Mouse (Mus musculus): ENCODE measurements at regions not wholly inside any gene's neighbourhood (a gene's known extent, or its start where the extent isn't known, plus 50 kb on each side); places are given as distances from the start of the nearest gene placed in this dataset.

DNA sequence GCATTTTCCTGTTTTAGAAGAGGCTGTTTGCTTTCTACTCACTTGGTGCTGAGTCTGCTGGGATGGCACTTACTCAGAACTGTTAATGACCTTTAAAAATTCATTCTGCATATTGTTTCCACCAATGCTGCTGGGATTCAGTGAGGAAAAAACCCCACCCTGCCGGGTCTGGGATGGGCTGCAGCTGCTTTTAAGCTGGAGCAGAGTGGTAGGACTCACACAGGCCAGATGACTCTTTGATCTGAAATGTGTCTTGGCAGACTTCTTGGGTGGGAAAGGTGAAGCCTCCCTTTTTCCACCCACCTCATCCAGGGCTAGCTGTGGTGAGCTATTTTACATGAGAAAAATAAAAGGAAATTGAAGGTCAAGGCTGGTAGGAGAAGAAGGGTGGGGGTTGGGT lies 56.4 kb upstream of the Ddhd1 start:
- no peak for DNase-seq (ENCODE audit: low read depth, low spot score)

DNA sequence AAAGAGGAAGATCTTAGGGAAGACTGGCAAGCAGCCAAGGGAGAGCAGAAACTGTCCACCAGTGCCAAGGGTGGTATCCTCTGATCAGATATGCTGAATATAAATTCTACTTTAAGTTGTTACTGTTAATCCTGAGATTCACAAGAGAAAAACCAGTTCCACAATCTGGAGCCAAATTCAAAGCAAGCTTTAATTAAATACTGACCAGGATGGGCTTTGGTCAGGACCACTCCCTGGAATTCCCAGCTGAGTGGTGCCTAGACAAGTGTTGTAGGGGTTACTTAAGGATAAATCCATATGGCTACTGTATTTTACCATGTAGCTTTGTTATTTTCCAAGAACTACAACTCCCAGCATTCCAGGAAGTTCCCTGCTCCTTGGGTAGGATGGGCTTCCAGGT lies 56.8 kb upstream of the Ddhd1 start:
- DNase-seq (ENCODE audit: low read depth, low spot score): no peak

DNA sequence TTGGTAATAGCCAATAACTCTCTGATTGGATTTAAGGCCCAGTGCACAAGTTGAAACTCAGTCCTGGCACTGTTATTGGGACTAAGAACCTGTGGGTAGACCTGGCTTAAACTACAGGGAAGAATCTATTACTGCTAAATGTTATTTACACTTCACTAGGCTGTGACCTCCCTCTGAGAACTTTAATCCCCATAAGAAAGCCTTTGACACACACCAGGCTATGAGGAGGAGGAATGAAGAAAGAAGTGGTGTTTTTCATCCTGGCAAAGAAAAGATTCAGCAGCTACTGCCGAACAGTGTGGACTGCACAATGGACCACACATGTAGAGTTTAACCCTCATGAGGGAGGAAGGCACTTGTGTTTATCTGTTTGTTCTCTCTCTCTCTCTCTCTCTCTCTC lies 58.2 kb upstream of the Ddhd1 start:
- no peak for DNase-seq (ENCODE audit: low read depth, low spot score)

DNA sequence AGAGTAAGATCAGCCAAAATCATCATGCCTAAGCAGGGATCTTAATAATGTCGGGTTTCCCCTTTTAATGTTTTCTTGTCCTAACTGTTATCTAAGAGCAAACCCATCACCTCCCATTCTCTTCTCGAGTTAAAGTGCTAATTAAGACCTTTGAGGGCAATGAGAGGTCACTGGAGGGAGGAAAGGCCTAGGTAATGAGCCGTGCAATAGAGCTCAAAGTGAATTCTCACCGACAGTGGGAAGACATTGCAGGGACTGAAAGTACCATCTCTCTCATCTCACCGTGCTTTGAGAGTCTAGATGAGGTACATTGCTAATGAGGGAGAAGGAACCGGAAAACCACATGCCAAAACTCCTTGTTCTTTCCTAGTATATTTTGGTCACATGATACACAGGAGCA lies 64.9 kb upstream of the Ddhd1 start:
- DNase-seq (ENCODE audit: low read depth, low spot score): no peak

DNA sequence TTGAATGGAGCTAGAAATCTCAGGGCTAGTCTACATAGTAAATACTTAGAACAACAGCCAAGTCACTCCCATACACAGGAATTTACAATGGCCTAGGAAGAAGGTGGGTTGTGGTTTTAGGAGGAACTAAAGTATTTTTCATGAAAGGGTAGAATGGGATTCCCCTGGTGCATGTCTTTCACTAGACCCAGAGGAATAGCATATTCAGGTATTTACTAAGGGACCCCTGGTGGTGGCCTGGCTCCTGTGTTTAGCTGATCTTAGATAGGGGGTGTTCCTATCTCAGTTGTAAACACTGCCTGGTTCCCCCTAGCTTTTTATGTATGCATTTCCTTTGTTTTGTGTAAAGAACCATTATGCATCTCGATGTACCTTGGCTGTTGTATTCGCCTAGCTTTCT lies 66.4 kb upstream of the Ddhd1 start:
- DNase-seq (ENCODE audit: low read depth, low spot score): no peak

DNA sequence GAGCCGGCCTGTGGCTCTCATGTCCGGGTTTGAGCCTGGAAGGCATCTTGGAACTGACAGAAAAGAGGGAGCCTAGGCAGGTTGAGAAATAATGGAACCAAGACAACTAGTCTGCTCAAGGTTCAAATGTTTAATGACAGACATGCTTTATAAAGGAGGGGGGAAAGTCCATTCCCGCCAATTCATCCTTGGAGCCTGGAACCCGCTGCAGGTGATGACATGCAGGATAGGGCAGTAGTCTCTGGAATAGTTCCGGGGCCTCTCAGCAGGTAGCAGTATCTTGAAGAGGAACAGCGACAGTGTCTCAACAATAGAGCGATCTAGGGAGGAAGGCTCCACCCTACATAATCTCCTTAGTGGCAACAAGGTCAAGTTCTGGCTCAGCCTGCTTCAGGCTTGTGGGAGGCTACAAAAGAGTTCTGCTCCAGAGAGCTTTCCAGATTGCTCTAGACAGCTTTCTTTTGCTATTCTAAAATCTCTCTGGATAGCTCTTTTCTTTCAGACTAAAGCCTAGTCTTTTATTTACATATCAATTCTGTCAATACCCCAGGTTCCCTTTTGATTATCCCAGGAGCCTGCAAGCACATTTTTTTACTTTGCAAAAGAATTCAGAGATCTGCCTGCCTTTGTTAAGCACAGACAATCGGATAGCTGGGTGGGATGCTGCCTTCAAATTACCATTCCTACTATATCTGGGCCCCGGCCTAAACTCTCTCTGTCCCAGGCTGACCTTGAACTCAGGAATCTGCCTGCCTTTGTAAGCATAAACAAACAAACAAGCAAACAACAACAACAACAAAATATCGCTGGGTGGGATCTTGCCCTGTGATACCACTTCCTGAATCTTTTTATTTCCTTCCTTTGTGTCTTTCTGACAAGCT lies 76.8 kb upstream of the Ddhd1 start:
- no peak for DNase-seq (ENCODE audit: low read depth, low spot score)

DNA sequence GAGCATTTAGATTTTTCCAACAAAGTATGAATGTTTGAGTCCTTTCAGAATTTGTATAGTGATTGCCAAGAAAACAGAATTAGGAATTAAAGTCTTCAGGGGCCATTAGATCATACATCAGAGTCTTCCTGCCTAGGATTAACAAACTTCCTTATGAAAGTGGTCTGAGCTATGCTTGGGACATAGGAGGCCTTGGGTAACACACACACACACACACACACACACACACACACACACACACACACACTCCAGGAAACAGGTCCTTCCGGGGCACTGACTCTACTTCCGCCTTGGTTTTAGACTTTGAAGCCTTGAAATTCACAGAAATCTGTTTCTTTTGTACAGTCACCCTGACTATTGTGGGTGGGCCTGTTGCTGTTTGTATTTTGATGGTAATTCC lies 80.0 kb upstream of the Ddhd1 start:
- DNase-seq (ENCODE audit: low read depth, low spot score): no peak

DNA sequence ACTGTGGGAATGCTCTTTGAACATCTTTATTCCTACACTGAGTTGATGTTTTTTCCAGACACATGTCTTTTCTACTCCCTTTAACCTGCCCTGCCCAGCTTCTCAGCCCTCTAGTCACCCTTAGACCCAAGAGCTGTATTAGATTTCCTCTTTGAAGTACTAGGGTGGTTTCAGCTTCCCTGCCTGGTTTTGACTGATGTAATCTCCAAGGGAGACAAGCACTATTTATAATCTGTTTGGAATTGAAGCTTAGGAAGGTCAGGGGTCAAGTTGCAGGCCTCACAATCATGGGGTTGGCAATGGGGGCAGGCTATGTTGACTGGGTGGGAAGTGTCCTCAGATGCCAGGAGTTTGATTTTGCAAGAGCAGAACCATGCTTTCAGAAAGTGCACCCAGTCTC lies 81.7 kb upstream of the Ddhd1 start:
- no peak for DNase-seq (ENCODE audit: low read depth, low spot score)

DNA sequence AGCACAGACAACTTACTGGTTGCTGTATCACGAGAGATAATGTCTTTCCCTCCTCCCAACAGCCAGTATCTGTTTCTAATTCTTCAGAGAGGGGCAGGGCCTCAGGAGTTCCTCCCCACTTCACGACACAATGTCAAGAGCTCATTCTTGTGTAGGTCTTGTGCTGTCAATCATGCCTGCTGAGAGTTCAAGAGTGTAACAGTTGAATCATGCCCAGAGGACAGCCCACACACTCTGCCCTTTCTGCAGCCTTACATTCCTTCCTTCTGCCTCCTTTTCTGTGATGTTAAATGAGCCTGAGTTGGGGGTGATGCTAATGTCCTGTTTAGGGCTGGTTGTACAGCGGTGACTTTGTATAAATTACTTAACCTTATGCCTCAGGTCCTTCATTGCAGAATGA lies 82.7 kb upstream of the Ddhd1 start:
- no peak for DNase-seq (ENCODE audit: low read depth, low spot score)

DNA sequence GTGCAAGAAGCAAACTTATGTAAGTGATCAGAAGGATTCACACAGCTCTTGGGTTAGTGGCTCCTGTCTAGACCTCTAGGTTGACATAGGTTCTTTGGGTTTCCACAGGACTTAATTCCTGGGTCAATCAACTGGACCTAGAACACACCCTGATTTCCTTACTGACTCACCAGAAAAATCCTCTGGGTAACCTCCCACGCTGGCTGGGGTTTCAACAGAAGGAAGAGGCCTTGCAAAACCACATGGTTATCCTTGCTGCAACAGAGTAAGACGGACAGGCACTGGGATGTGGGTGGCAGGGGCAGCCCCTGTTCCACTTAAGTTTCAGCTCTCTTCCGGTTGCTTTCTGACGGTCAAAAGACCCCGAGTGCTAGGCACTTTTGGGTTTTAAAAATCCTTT lies 88.2 kb upstream of the Ddhd1 start:
- DNase-seq (ENCODE audit: low read depth, low spot score): no peak

DNA sequence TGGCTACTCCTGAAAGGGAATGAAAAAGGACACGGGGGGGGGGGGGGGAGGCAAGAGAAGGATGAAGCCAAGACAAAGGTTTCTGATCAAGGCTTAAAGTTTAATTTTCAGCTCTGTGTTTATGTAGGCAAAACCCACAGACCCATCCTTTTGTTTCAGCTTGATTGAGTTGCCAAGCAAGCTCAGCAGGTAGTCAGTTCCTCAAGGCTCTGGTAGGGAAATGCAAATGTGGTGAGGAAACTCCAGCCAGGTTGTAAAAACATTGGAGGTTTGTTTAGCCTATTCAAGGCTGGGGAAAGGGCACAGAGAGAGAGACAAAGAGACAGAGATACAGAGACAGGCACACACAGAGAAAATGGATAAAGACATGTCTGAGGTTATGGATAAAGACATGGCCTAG lies 99.4 kb upstream of the Ddhd1 start:
- DNase-seq (ENCODE audit: low read depth, low spot score): no peak

DNA sequence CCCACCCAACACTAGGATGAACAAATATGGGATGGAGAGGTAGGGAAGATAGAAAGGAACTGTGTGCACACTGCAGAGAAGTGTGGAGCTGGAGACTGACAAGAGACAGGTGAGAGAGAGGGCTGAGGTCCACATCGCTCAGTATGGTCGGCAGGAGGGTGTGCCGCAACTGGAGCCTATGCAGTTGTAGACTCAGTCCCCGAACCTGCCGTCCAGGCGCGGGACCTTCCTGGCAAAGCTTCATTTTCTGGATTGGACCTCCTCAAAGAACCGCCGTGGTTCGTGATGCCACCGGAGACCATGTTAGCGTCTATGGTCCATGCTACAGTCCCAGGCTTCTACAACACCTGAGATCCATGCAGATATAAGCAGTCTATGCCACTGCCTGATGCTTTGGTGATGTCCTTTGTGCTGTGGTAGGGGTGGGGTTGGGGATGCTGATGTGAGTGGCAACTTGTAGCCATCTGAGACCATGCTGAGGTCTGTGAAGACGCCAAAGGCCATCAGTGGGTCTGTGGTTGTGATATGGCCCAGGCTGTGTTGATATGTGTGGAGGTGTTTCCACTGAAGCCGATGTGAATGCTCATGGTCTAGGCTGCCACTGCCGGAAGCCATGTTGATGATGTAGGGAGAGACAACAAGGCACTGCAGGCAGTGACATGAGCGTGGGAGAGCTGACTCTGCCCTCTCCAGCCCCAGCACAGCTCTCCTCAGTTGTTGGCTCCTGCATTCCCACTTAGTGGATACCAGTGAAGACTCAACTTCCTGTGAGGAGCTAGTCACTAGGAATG lies 103.1 kb upstream of the Ddhd1 start:
- DNase-seq (ENCODE audit: low read depth, low spot score): no peak

DNA sequence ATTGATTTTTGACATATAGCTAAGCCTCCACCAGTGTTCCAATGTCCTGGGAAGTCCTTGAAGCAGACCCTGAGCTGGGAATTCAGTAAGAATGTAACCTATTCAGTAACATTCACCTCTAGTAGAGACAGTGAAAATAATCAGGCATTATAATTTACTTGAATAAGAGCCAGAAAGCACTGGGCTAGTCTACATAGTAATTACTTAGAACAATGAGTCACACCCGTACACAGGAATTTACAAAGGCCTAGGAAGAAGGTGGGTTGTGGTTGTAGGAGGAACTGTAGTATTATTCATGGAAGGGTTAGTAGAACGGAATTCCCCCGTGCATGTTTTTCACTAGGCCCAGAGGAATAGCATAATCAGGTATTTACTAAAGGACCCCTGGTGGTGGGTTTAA lies 106.3 kb upstream of the Ddhd1 start:
- no peak for DNase-seq (ENCODE audit: low read depth, low spot score)

DNA sequence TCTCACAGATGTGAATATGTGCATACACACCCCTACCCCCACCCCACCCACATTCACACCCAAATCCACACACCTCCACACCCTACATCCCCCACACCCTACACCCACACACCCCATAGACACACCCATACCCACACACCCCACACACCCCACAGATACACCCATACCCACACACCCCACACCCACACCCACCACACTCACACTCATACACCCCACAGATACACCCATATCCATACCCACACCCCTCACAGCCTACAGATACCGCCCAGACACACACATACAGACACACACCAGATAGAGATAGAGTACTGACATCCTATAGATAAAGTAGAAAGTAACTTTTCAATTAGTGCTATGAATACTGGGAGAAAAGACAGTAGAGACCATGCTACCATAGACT lies 108.6 kb upstream of the Ddhd1 start:
- no peak for DNase-seq (ENCODE audit: low read depth, low spot score)

DNA sequence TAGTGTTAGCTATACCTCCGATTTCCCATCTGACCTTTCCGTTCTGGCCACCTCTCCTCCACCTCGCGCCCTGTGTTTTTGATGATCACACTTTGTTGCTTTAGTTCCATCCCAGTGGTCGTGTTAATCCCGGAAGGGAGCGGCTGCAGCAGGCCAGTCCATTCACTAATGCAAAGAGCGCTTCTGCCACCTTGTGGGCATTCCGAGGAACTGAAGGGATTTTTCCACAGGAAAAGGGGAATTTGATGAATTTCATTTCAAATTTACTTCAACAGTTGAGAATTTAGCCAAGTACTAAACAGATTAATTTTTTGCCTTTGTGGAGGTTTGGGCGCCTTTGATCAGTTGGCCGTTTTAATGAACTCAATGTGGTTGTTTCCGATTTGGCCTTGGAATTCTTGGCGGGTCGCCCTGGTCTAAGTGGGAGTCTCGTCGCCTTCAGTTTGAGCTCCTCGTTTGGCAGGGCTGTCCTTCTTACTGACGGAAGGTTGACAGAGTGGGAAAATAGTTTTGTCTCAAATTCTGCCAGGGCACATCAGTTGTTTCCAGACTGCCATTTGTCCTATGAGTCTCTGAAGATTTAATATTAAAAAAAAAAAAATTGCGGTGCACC lies 114.8 kb upstream of the Ddhd1 start:
- DNase-seq (ENCODE audit: low read depth, low spot score): peak; percentile 51

DNA sequence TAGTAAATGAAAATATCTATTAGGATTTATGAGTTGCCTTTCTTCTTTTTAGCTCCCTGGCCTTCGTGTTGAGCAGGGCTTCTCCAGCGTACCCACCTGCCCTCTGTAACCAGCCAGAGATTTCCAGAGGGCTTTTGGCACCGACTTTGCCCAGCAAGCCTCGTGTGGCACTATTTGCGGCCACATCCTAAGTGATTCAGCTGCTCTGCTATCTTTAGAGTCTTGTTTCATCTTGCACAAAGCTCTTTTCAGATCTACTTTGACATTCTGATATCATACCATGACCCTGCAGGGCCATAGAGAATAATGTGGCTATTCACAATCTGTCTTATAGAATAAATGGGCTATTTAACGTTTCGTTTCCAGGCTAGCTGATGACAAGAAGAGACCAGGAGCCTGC lies 115.4 kb upstream of the Ddhd1 start:
- DNase-seq (ENCODE audit: low read depth, low spot score): no peak

DNA sequence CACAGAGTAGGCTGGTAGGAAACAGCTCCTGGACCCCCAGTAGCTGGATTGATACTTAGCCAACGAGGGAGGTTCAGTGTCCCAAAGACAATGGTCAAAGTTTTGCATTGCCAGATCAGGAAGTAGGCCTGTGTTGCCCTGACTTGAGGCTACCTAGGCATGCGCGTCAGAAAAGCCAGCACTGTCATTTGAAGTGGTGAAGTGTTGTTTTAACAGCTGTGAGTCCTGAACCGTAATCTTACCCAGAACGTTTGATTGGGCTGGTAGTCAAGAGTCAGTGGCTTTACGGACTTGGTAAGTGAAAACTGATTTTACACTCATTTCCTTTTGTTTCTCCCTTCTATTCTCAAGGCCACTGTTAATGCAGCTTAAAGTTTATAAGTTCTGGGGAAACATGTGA lies 123.9 kb upstream of the Ddhd1 start:
- no peak for DNase-seq (ENCODE audit: low read depth, low spot score)

DNA sequence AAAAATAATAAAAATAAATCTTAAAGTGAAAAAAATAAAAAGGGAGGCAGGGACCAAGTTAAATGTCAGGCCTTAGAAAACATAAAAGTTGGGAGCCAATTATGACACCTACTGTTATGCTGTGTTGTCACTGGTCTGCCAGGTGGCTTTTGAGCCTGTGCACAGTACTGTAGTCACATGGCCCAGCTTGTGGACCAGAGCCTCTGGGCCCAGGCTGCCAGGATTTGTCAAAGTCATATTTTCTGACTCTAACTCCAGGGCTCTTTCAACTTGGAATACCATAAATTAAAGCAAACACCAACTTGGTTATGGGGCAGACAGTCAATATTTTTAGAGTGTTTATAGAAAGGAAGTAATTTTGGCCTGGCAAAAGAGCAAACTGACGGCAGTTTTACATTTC lies 137.0 kb upstream of the Ddhd1 start:
- DNase-seq (ENCODE audit: low read depth, low spot score): no peak

DNA sequence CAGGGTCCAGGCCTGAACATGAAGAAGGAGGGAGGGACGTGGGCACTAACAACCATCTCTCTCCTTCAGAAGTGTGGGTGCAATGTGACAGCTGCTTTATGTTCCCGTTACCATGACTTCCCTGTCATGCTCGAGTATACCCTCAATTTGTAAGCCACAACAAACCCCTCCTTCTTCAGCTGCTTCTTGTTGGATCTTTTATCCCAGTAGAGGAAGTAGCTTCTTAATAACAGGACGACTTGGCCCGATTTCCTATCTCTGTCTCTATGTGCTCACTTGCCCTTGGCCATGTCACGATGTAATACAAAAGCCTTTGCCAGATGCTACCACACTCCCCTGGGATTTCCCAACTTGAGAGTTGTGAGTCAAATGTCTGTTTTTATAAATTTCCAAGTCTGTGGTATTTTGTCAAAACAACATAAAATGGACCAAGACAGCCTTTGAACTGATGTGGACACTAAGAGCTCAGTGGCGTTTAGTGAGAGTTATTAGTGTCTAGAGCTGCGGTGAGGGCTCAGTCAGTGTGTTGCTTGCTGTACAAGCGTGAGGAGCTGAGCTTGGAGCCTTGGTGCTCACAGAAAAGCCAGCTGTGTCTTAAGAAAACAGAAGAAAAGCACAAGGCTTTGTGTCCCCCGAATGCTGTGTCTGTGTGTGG lies 138.8 kb upstream of the Ddhd1 start:
- DNase-seq (ENCODE audit: low read depth, low spot score): no peak

DNA sequence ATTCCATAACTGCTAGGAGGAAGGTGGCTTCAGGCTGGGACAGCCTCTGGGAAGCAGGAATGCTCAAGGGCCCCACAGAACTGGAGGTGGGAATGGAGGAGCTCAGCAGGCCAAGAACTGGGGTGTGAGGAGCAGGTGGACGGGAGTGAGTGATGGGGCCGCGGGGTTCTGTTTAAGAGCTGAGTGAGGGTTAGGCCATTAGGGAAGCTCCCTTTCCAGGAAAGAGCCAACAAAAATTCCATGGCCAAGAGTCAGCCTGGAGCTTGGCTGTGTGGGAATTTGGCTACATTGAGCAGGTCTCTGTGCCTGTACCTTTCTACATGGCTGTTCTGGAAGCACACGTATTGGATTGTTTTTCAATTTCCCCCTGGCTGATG lies 139.4 kb upstream of the Ddhd1 start:
- no peak for DNase-seq (ENCODE audit: low read depth, low spot score)

DNA sequence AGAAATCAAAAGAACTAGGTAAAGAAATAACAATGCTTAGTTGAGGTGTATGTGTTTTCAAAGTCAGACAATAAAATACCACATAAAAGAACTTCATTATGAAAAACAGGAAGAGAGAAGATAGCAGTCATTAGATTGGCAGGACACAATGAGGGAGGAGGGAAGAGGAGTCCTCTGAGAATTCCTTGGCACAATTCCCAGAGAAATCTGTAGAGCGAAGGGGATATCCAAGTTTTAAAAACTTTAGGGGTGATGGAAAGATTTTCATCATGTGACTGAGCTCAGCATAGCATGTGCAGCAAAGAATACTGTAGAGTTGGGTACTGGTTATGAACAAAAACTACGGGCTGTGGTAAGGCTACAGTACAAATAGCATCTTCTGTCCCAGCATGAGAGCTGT lies 141.3 kb upstream of the Ddhd1 start:
- no peak for DNase-seq (ENCODE audit: low read depth, low spot score)

DNA sequence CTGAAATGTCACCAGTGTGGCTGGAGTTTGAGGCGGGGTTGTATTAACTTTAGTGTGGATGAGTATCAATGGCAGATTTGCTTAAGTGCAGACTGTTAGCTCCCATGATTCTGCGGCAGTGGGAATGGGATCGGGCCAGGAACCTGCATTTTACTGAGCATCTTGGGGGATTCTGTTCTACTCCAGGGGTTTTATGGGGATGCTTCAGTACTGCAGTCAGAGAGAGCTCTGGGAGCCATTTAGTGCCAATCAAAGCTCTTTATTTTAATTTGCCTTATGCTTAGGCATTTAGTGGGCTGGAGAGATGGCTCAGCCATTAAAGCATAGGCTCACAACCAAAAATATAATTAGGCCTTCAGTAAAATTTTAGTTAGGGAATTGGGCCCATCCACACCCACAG lies 148.0 kb upstream of the Ddhd1 start:
- no peak for DNase-seq (ENCODE audit: low read depth, low spot score)
